Mouse (Mus musculus) olfactory bulb, adult 2 months (tissue): ENCODE data around the gene Ppox.

Source experiments
- CTCF ChIP-seq: fragments of 200-500 bp; IDR thresholded peaks from 2 replicates; pipeline ENCODE4 v1.5.1; 2012; ENCODE audit warnings: low read depth, mild to moderate bottlenecking, low read length, moderate library complexity; ENCODE audit not compliant: insufficient read depth
- POLR2A ChIP-seq: fragments of 200-500 bp; IDR thresholded peaks from 2 replicates; pipeline ENCODE4 v1.6.1; 2012; ENCODE audit warnings: mild to moderate bottlenecking, low read depth, low read length, moderate library complexity; ENCODE audit not compliant: insufficient read depth

GRCm38 (mm10) chr1:171269848-171270572, 11.0 kb downstream of the Ppox start, which contains the start of gene B4galt3:
- TF ChIP-seq POLR2A, result peak; percentile 98
- TF ChIP-seq CTCF, result no peak
